Mouse (Mus musculus): ENCODE measurements around the gene BC029722.
"Not testable (repeated sequence)": the region's sequence is repeated elsewhere in the genome, so short reads cannot be mapped to it uniquely, and the experiment has no call there.

BC029722 gene

DNA sequence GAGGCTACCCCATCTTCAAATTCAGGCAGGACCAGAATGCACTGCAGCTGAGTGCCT, at the start of gene BC029722:
Gene BC029722, minus strand, starts transcription at position 35 of the 57 bp plus-strand sequence.
- no peak for DNase-seq

DNA sequence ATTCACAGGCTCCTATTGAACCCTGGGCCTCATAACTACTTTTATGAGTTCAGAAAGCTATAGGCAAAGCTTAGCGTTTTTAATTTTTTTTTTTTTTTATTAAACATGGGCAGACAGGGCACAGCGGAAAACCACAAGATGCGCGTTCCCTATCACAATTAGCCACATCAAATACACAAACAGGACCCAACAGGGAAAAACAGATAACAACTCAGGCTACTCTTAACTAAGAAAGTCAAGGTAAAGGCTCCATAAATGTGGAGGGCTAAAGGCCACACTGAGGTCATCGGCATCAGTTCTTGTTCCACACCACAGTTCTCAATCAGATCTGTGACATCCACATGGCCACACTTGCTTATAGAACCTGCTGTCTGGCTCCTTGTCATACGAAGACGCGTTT, 49.1 kb upstream of the BC029722 start:
- no peak for DNase-seq

DNA sequence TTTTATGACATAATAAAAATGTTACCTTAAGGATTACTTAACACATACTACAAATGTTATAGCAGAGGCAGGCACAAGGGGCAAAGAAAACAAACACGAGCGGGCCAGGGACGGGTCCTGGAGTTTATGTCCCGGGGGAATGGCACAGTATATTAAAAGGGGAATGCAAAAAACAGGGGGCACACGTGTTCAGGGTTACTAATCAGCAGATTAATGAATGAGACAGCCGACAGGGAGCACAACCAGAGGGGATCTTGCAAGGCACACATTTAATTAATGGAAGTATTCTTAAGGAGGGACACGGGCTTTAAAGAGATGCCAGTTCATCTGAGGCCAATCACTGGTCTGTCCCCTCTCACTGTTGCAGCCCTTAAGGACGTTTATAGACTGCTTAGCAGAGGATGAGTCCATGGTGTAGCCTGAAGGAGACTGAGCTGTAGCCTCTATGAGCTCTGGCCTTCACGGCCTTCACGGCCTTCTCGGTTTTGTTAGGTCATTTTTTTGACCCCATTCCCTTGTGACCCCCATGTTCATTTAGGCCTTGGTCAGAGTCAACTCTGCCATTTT, 44.2 kb upstream of the BC029722 start:
- no peak for DNase-seq

DNA sequence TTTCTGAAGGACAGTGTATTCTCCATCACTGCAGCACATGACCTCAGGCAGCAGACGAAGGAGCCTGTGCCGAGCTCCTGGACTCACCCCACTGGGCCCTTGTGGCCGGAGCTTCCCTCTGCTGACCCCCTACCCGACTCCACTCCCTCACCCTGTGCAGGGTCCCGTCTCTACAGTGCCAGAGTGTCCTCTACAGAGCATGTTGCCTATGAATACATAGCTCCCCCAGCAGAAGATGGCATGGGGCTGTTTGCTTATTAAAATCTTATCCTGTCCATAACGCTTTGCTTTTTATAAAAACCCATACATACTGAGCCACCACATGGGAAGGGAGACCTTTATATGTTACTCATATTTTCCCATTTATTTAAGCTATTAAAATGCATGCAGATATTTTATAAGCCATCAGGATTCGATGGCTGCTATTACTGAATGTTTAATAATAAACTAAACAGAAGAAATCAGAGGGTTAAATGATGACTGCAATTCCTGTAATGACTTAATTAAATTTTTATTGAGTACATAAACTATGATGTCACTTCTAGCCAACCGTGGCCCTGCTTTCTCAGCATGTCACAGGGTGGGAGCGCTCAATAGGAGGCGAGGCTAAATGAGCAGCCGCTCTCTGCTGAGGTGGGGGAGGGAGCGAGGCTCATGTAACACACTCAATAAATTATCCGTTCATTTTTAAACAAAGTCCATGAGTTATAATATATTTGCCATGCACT, 43.5 kb upstream of the BC029722 start:
- DNase-seq, result no peak

DNA sequence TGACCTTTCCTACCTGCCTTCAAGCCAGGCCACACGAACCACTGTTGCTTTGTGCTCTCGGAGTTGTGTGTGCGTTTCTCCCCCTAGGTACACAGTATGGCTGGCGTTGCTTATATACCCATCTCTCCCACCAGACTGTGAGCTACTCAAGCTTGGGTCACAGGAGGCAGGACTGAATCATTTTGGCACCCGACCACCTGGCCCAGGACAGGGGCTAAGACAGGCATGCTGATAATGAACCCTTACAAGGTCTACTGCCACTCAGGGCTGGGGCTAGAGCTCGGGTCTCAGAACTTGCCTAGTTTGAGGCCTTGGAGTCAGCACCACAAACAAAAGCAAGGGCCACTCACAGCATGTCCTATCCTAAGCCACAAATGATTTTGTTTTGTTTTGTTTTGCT, 42.4 kb upstream of the BC029722 start:
- DNase-seq, result no peak

DNA sequence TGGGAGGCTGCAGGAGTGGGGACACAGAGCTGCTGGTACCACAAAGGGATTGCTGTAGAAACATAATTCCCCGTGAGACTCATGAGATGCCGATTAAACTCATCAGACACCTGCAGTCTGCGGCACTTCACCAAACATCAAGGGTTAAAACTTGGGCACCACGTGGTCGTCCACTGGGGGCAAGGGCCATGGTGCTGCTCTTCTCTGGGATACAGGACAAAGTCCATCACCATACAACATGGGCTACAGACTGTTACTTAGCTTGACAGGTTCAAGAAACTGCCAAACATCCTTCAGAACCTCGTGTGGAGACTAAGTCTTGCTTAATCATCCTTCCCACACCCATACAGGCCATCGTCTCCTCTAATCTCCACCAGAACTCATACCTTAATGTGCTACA, 40.9 kb upstream of the BC029722 start:
- DNase-seq, result no peak

DNA sequence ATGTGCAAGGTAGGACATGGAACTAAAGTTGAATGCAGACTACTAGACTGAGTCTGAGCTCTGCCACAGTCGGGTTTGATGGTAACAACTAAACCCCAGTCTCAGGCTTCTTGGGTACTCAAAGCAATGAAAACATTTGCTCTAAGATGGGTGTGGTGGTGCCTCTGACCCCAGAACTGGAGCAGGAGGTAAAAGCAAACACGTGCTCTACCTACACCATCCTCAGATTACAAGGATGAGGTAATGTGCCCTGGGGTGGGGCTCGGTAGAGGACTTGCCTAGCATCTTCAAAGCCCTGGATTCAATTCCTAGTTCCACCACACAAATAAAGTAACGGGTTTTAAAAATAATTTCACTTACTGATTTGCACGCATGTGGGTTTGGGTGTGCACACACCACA, 33.3 kb upstream of the BC029722 start:
- DNase-seq, result no peak

DNA sequence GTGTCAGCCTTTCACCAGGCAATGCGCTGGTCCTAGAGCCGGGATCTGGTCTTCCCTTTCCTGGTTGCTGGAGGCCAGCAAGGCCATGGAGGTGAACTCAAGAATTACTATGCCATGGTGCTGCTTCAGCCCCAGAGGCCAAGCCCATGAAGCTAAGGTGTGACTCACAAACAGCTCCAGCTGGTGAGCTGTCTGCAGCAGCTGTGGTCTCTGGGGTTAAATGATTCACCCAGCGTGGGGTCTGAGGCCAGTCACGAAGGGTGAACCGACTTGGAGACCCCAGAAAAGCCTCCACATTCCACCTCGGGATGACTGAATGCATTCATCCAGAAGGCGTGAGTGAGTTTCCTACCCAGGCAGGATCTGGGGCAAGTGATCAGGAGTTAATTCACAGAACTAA, 30.9 kb upstream of the BC029722 start:
- no peak for DNase-seq

DNA sequence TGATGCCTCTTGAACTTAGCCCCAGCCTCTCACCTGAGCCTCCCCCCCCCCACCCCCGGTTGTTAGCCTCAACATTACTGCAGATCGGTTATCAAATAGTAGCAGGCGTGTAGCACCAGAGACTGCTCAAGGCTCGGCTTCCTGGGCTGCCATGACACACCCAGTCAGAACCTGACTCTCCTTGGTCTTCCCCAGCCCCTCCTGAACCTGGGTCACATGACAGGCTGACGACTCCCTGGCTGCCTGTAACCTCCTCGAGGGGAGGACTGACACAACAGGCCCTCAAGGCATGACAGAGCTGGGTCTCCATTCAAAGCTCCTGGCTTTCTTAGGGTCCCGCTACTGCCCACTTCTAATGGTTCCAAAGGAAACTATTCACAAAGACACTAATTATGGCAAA, 30.2 kb upstream of the BC029722 start:
- no peak for DNase-seq

DNA sequence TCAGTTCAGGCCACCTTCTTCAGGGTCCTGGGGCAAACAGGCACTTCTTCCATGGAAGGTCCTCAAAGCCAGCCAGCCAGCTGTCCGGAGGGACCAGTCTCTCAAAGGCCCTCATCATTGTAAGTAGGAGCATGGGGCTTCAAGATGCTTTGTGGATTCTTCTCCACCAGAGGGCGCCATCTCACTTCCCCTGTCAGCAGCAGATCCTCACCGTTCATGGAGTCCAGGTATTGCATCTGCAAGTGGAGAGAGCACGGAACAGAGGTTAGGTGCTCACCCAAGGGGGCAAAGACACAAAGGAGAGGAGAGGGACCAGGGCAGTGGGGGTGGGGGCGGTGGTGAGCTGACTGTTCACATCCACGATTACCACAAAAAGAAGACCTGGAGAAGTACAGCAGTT, 29.1 kb upstream of the BC029722 start:
- peak; percentile 69 for DNase-seq

DNA sequence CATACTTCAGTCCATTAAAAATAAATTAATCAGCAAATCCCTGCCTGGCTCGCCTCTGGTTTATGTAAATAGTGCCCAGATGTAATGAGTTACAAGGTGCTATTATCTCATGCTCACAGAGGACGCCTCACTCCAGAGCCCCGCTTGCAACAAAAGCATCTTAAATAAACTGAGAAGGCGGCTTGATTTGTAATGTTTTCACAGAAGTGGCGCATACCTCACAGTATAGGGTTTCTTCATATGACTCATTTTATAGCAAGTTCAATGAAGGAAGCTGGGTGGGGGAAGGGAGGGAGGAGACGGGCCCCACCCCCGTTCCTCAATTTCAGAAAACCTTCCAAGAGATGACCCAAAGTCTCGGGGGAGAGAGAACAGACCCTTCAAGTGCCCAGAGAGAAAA, 27.7 kb upstream of the BC029722 start:
- DNase-seq, result no peak

DNA sequence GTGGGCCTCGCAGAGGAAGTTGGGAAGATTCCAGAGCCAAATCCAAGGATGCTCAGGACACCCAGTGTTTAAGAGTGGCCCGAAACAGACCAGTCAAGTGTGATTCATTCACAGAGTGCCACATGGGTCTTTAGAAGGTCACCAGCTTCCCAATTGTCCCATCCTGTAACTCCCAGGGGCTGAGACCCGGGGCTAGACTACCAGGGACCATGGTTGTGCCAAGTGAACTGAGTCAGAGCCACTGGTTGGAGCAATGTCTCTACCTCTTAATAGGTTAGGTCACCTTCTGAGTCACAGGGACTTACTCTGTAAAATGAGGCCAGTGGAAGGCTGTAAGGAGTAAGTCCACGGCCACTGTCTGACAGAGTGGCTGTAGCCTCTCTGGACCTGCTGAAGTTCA, 19.7 kb upstream of the BC029722 start:
- DNase-seq, result no peak

DNA sequence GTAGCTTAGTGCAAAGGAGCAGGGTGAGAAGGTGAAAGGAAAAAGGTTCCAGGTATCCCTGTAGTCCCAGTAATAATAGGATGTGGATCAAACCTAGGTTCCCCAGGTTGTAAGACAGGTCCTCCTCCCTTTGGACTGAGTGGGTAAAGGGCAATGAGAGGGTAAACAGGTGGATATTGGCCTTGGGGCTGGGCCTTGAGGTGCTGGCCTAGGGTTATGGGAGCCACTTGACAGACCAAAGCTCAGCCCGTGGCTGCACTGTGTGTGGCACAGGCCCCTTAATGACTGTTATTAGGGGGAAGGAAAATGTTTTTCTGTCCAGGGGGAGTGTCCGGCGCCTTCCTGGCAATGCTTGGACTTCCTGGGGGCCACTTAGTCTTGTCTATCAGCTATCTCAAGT, 18.7 kb upstream of the BC029722 start:
- no peak for DNase-seq

DNA sequence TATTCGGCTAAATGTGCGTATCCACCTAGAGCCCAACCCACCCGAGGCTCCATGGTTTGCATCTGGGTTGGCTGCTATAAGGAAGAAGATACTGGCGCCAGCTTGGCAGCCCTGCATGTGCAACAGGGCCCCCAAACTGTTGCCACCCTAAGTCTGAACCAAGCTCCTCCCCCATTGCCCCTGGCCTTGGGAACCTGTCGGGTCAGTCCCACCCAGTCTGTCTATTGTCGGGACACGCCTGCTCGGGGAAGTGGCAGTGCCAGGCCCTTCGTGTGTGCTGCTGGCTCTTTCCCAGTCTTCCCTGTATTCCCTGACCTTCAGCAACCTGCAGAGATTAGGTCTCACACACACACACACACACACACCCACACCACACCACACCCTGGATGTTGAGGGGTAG, 15.5 kb upstream of the BC029722 start, which contains the start of gene Fam83c:
Gene Fam83c, minus strand, starts transcription at position 123 of the 400 bp plus-strand sequence.
- DNase-seq, result no peak

DNA sequence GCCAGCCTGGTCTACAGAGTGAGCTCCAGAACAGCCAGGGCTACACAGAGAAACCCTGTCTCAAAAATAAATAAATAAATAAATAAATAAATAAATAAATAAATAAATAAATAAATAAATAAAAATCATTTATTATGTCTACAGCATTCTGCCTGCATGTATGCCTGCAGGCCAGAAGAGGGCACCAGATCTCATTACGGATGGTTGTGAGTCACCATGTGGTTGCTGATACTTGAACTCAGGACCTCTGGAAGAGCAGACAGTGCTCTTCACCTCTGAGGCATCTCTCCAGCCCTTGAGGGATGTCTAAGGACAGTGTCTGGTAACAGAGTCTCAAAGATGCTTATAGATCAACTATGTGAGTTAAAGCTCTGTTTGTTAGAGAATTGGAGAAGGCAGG, 12.9 kb upstream of the BC029722 start:
- not testable (repeated sequence) for DNase-seq

DNA sequence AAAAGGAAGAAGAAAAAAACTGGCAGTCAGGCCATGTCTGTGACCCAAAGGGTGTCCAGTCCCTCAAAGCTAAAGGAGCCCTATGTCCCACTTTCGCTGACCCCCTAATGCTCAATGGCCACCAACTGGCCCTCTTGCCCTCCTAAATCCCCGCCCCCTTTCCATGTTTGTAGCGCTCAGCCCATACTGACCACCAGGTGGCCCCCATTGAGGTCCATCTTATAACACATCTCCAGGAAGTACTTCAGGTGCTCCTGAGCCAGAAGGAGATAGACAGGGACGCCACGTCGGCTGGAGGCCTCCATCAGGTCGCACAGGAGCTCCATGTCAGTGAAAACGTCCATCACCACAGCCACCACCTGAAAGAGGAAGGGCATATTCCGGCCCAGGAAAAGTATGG, 12.1 kb upstream of the BC029722 start:
- no peak for DNase-seq

DNA sequence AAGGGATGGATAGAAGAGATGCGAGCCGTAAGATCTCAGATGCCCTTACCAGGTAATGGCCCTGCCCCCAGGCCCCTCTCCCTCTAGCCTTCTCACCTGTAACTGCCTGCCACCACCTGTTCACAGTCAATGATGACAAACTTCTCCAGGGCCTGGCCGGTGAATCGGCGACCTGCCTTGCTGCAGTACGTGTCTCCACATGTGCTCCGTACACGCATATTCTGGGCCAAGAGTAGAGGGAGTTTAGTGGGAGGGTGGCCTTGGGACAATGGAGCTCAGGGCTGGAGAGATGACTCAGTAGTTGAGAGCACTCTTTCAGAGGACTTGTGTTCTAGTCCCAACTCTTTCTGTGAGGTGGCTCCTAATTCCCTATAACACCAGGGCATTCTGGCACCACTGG, 11.6 kb upstream of the BC029722 start:
- DNase-seq, result no peak

DNA sequence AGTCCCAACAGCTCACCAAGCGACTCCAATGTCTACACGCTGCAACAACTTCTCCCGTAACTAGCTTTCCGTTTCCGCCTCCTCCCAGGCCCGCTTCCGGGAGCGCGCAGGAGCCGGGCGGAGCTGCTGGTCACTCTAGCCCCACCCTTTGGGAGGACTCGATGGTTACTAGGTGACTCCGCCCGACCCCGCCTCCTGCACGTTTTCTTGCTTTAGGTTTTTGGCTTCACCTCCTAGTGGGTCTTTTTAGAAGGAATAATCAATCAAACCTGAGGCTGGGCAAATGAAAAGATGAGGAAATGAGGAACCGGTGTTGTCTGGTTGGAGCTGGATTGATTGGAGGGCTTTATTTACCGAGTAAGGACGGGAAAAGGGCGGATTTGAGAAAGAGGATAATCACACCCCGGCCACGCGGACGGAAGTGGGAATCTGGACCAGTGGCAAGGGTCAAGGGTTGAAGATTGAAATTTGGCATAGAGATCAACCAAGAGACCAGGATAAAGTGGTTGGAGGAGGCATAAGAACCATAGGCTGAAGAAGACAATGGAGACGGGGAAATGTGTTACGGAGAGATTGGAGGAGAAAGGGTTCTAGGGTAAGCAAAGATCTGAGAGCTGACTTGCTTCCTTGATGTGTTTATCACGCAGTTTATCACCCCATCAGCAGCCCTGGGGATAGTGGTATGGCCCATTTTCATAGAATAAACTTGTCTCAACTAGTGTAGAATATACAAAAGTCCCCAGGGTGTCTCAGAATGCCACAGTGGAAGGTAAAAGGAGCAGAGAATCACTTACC, 7.6 kb upstream of the BC029722 start, which contains the start of gene Eif6:
Gene Eif6, minus strand, starts transcription at position 296 of the 795 bp plus-strand sequence.
- DNase-seq, result peak; percentile 84

DNA sequence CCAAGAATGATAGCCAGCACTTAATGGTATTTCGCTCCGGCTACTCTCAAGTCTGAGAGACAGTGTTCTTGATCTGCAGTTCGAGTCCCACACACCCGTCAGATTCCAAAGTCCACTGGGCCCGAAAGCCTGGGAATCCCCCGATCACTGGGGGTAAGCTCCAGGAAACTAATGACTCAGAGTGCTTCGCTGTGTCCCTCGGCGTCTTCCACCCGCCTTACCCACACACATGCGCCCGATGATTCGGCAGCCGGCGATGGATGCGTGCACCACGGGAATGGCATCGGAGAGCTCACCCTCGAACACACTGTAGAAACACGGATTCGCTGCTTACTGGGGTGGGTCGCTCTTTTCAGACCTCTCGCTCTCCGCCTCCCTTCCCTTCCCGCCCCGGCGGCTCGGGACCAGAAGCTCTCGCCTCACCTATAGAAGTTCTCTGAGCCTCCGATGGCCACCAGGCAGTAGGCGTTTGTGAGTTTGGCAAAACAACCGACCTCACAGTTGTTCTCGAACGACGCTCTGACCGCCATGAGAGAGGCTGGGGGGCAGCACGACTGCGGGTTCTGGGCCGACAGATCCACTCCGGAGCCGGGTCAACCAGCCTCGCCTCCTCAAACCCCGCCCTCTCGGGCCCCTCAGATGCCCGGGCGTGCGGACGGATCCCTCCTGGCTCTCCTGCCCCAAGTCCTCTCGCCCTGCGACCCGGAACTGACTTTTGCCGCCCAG, 6.8 kb upstream of the BC029722 start:
- DNase-seq, result no peak

DNA sequence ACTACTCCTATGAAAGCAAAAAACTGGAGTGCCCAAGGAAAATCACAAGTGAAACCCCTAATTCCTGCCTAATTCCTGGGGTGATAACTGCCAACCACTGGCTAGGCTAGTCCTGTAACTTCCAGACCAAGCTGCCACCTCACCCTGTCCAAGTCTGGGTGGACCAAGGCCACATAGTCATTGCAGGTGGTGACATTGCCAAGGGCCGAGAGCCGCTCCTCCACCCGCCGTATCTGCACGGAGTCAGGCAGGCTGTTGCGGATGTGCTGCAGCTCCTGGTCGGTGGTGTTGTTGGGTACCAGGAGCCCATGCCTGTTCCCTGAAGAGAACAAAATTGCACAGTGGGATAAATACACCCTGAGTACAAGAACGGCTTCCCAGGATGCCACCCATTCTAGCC, 4.5 kb upstream of the BC029722 start:
- no peak for DNase-seq

DNA sequence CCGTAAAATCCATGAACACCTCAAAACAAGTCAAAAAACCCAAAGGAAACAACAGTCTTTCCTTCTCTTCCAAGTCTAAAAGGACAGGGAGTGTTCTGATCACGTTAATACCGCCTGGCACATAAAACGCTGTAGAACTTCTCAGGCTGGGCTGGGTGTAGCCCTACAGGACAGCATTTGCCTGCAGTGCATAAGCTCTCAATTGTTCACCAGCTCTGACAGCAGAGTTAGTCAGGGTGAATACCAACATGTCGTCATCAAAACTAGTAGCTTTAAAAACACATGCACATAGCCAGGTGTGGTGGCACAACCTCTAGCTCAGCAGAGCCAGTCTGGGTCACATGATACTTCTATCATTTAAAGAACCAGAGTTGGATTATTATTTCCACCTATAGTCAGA, 1.6 kb upstream of the BC029722 start:
- no peak for DNase-seq

DNA sequence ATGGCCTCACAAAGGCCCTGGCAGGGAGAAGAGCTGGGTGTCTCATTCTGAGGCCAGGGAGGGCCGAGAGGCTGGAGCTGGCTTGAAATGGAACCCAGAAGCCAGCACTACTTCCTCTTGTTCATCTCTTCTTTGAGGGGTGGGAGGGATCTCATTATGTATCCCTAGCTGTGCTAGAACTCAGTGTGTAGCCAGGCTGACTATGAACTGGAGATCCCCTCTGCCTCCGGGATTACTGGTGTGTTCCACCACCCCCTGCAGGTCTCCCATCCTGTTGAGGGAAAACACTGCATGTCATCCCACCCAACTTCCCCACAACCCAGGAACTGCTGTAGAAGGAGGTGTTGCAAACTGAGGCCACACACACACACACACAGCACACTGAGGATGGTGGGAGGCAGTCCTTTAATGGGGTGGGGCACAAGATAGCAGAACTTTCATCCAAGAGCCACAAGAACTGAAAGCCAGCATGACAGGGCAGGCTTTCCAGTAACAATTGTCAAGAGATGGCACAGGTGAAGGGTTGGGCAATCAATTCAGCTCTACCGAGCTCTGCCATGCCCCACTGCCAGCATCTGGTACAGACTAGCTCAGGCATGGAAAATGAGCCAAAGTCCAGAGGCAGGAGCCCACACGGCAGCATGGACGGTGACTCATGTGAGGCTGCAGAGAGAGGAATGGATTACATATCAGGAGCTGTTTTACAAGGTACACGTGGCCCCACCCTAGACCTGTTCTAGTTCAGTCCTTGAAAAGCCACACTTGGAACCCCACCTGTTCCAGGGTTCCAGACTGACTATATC, 424 bp upstream of the BC029722 start:
- no peak for DNase-seq

Data from right cerebral cortex, postnatal 25 days (tissue).